Mouse (Mus musculus) liver, embryonic 14.5 days (tissue): ENCODE measurements at regions not wholly inside any gene's neighbourhood (a gene's known extent, or its start where the extent isn't known, plus 50 kb on each side); places are given as distances from the start of the nearest gene placed in this dataset.
"Not testable (repeated sequence)": the region's sequence is repeated elsewhere in the genome, so short reads cannot be mapped to it uniquely, and the experiment has no call there.

Source experiments
- CTCF ChIP-seq: IDR thresholded peaks from 2 replicates; pipeline ENCODE4 v1.5.1; 2016; ENCODE audit warnings: antibody characterized with exemption, low read depth, control low read depth
- EP300 ChIP-seq: IDR thresholded peaks from 2 replicates; pipeline ENCODE4 v1.6.1; 2016; ENCODE audit warnings: antibody characterized with exemption, low read depth

DNA sequence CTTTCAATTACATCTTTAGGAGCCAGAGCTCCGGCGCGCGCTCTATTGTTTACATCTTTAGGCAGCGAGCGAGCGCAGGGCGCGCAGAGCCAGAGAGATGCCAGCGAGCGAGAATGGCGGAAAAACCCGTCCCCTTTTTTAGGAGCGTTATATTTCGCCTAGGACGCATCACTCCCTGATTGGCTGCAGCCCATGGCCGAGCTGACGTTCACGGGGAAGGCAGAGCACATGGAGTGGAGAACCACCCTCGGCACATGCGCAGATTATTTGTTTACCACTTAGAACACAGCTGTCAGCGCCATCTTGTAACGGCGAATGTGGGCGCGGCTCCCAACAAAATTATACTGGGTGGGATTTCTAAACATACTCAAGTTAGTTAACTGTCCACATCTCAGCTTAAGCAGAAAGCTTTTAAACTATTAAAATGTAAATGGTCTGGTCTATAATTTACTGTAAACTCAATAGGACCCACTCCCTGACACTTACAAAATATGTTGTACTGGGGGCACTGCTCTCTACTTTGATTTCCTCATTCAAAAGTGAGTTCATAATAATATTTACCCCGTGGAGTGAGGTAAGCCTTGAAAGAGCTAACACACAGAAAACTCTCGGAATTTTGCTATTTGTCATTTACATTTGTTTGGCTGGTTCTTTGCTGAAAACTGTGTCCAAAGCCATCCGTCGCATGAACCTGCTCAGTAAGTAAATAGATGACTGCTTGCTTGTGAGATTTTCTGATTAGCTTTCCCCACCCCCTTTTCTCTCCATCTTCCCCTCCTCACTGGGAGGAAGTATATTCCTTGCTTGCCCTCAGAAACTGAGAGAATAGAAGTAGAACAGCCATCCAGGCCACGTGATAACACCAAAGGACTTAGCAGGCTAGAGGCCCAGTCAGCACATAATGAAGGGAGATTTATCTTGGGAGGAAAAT is 60.8 kb upstream of the Fam78b start:
- not testable (repeated sequence) for TF ChIP-seq CTCF, EP300
